Mouse (Mus musculus) thymus, adult 2 months (tissue): ENCODE measurements at regions not wholly inside any gene's neighbourhood (a gene's known extent, or its start where the extent isn't known, plus 50 kb on each side); places are given as distances from the start of the nearest gene placed in this dataset.

Source experiments
- CTCF ChIP-seq: fragments of 200-500 bp; IDR thresholded peaks from 2 replicates; pipeline ENCODE4 v1.5.1; 2012; ENCODE audit warnings: mild to moderate bottlenecking, control low read depth, low read length, moderate library complexity, borderline replicate concordance; ENCODE audit not compliant: control insufficient read depth, poor library complexity, insufficient read depth; ENCODE audit errors: extremely low read depth
- POLR2A ChIP-seq: fragments of 200-500 bp; IDR thresholded peaks from 2 replicates; pipeline ENCODE4 v1.6.1; 2012; ENCODE audit warnings: mild to moderate bottlenecking, low read length, control low read depth, moderate library complexity; ENCODE audit not compliant: control insufficient read depth, poor library complexity, insufficient read depth; ENCODE audit errors: extremely low read depth

- TF ChIP-seq CTCF: no peak
- TF ChIP-seq POLR2A: no peak
Measured at GRCm38 (mm10) chr1:165054245-165054644, 106.3 kb downstream of the Tbx19 start.
